Mouse (Mus musculus): Measurements from ENCODE around the gene 1600015I10Rik.

Gene 1600015I10Rik

GRCm38 (mm10) chr6:48967868-48968267 lies 38.2 kb downstream of the 1600015I10Rik start:
- no peak for DNase-seq

- DNase-seq, result no peak
Observed at GRCm38 (mm10) chr6:48974663-48975062, 45.0 kb downstream of the 1600015I10Rik start, which contains the start of gene Doxl2. Doxl2 (plus strand) TSS chr6:48974963.

- DNase-seq, result no peak
Observed at GRCm38 (mm10) chr6:48979616-48980015, 49.9 kb downstream of the 1600015I10Rik start.

- DNase-seq, result no peak
Observed at GRCm38 (mm10) chr6:48982305-48982704, 52.6 kb downstream of the 1600015I10Rik start.
